Mouse (Mus musculus): ENCODE data around the gene Gm20388. TPM values are rescaled to one million over a fixed set of nuclear protein-coding genes. Genes with fewer than 3 reads are reported as not detected.
"Not testable (repeated sequence)": the region's sequence is repeated elsewhere in the genome, so short reads cannot be mapped to it uniquely, and the experiment has no call there.

Gene Gm20388
- total RNA-seq, 2 experiments from 2014 or later, result 4.4 to 7.8 TPM

- DNase-seq (ENCODE audit: low spot score in 2 of 2), result no peak
Observed at GRCm38 (mm10) chr8:122623844-122624642, 2713.4 kb downstream of the Gm20388 start.

GRCm38 (mm10) chr8:122624653-122625052 lies 2714.0 kb downstream of the Gm20388 start:
- DNase-seq (ENCODE audit: low spot score in 2 of 2), result no peak

GRCm38 (mm10) chr8:122625811-122626210 lies 2715.2 kb downstream of the Gm20388 start:
- no peak for DNase-seq (ENCODE audit: low spot score in 2 of 2)

- DNase-seq (ENCODE audit: low spot score in 2 of 2), result no peak
Observed at GRCm38 (mm10) chr8:122626896-122627295, 2716.3 kb downstream of the Gm20388 start.

GRCm38 (mm10) chr8:122629388-122629787 lies 2718.7 kb downstream of the Gm20388 start:
- no peak for DNase-seq (ENCODE audit: low spot score in 2 of 2)

- DNase-seq (ENCODE audit: low spot score in 2 of 2), result no peak
Observed at GRCm38 (mm10) chr8:122630696-122631095, 2720.1 kb downstream of the Gm20388 start.

DNA sequence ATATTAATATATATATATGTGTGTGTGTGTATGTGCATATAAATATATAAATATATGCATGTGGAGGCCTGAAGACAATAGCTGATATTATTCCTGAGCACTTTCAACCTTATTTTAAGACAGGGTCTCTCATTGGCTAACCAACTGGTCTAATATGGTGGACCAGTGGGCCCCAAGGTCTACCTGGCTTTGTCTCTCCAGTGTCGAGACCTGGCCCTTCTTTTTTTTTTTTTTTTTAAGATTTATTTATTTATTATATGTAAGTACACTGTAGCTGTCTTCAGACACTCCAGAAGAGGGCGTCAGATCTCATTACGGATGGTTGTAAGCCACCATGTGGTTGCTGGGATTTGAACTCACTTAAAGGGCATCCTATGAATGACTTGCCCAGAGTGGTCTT lies 2721.5 kb downstream of the Gm20388 start:
- DNase-seq (ENCODE audit: low spot score in 2 of 2), result not testable (repeated sequence)

DNA sequence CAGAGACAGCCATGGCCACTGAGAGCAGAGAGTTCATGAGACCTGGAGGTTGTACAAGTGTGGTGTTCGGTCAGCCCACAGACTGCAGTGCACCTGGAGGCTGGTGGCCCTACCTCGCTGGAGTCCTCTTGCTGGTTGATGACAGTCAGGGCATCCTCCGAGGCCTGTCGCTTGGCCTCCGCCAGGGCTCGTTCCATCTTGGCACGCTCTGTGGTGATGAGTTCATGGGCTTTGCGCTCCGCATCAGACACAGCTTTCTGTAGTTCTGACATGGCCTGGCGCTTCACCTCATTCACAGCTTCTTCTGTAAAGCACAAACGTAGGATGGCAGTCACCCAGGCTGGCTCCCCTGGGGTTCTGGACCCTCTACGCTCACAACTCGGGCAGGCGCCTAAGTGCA lies 2722.6 kb downstream of the Gm20388 start:
- DNase-seq (ENCODE audit: low spot score in 2 of 2), result no peak

DNA sequence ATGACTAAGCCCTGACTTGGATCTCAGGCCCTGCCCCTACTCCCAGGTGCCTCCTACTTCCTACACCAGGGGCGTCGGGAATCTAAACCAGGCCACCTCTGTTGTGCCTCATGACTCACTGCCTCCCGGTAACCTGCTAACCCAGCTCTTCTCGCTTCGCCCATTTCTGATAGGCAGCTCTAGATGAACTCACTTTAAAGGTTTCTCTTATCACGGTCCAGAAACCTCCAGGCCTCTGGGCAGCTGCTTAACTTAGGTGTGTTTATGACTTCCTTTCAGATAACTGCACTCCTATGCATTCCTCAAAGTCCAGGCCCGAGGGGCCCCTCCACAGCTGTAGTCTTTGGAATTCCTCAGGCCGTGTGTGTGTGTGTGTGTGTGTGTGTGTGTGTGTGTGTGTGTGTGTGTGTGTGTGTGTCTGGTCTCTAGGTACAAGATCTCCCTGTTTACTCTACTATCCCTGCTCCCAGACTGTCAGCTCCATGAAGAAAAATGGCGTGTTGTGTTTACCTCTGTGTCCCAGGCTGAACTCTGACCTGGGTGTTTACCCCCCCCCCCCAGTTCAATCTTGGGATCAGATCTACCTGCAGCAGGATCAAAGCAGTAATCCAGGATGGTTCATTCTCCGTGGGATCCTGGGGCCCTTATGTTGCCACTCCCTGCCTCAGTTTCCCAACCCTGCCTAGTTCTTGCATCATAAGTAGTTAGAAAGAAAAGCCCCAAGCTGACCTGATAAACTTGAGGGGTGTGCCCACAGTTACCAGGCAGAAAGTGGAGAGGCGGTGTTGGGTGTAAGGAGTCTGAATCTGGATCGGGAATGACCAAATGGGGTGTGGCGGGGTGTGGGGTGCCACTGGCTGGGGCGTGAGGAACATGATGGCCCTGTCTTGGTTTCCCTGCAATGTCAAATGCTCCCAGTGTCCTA lies 2725.5 kb downstream of the Gm20388 start:
- no peak for DNase-seq (ENCODE audit: low spot score in 2 of 2)

DNA sequence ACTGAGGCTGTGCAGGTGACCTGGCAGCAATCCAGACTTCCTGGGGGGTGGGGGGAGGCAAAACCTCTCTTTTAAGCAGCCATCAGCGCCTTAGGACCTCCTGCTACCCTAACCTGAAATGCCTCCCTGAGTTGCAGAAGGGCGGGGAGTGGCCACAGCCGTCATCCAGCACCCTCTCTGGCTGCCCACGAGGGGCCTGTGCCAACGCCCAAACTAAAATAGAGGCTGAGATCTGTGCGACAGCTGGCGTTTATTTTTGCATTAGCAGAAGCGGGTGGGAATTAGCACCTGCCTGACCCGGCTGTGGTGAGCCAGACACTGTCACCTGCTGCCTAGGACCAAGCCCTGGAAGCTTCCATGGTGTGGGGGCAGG lies 2726.1 kb downstream of the Gm20388 start:
- peak; percentile 36 to 56 for DNase-seq (ENCODE audit: low spot score in 2 of 2)

DNA sequence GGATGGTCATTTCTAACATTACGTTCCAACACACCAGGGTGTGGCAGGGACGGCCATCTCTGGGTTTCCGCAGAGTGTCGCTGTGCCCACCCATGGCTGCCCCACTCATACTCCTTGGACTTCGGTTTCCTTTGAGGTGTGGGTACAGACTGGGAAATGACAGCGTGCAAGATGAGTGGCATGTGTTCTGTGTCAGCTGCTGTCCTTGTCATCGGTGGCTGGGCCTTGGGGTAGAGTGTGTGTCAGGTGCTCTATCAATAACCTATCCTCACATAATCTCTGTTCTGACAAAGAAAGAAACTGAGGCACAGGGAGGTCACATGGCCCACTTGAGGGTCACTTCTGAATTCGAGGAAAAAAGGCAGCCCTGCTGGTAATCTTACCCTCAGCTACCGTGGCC lies 2726.6 kb downstream of the Gm20388 start:
- no peak for DNase-seq (ENCODE audit: low spot score in 2 of 2)

DNA sequence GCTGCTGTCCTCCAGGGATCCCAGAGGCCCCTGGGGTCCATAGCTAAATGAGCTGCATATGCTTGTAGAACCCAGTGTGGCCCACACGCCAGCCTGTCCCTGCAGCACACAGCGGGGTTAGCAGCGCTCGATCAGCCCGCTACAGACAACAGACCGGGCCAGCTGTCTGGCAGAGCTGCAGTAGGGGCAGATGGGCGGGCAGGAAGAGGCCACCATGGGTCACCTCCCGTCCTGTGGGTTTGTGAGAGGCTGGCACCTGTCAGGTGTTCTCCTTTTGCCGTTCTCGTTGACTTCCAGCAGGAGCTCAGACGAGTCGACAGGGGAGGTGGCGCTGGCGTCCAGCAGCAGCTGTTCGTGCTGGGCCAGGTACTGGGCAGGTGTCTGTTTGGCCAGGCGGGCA lies 2728.0 kb downstream of the Gm20388 start:
- DNase-seq (ENCODE audit: low spot score in 2 of 2), result no peak

DNA sequence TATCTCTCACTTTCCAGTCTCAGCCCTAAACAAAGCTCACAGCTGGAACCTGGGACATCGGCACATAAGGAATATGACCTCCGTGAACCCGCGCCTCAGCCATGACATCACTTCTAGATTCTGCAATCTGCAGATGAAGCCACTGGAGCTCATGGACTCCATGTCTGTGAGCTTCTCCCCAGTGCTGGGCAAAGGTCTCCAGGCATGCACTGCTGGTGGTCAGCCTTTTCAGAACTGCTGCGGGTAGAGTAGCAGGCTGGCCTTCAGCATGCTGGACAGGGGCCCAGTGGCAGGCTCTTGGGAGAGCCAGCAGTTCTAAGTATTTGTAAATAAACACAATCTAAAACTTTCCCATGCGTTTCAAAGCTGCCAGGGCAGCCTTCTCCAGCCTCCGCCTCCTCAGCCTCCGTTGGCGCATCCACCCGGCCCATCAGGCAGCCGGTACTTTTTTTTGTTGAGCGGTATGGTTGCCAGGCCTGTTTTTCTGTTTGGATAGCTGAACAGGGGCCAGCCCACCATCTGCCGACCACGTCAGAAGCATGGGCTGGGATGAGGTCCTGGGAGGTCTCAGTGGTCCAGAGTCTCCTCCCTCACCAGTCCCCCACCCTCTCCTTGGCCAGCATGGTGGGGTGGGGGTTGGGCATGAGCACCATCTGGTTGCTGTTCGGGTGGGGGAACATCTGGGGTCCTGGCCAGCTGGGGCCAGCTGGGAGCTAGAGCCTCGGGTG lies 2729.0 kb downstream of the Gm20388 start:
- DNase-seq (ENCODE audit: low spot score in 2 of 2), result peak; percentile 29 to 50

DNA sequence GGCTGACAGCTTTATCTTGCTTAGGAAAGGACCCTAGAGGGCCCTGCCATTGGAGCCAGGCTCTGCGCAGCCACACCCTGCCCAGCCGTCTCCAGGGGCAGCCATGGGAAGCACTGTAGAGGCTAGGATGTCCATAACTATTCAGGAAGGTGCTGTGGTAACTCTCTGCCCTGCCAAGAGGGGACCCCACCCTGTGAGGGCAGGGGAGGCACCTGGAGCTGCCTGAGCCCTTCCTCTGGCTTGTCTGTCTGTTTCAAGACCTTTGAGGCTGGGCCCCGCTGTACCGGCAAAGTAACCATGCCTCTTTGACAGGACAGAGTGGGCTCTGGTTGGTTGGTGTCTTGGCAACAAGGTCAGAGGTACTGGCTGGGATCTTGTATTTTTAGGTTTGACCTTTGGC lies 2730.2 kb downstream of the Gm20388 start:
- no peak for DNase-seq (ENCODE audit: low spot score in 2 of 2)

GRCm38 (mm10) chr8:122641406-122641805 lies 2730.8 kb downstream of the Gm20388 start:
- peak; percentile 79 to 86 for DNase-seq (ENCODE audit: low spot score in 2 of 2)

- DNase-seq (ENCODE audit: low spot score in 2 of 2), result peak; percentile 67 to 74
Observed at GRCm38 (mm10) chr8:122642071-122642470, 2731.4 kb downstream of the Gm20388 start.

- DNase-seq (ENCODE audit: low spot score in 2 of 2), result no peak
Observed at GRCm38 (mm10) chr8:122644175-122644954, 2733.7 kb downstream of the Gm20388 start.

DNA sequence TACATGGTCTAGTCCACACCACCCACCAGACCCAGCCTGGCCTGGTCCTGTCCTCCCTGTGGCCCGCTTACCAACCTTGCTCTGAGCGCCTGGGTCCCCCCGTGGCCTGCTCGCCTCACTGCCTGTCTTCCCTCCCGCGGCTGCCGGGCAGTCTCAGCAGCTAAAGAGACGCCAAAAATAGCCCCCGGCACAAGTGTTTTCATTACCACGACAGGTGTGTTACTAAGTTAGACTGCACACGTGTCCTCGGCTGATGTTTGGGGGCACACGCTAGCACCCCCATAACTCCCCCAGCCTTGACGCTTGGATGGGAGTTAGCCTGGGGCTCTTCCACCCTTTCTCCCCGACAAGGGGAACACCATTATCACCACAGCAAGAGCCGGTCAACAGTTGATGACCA lies 2735.7 kb downstream of the Gm20388 start:
- no peak for DNase-seq (ENCODE audit: low spot score in 2 of 2)

- DNase-seq (ENCODE audit: low spot score in 2 of 2), result no peak
Observed at GRCm38 (mm10) chr8:122648192-122648970, 2737.7 kb downstream of the Gm20388 start.
